Mouse (Mus musculus) common myeloid progenitor, adult 5-6 weeks (primary cell): ENCODE measurements around the gene Chordc1. TPM values are rescaled to one million over a fixed set of nuclear protein-coding genes. Genes with fewer than 3 reads are reported as not detected.

Source experiments
- ATAC-seq: replicated peaks from 2 replicates; pipeline ENCODE4 v1.8.0; 2016; ENCODE audit warnings: low read depth, mild to moderate bottlenecking, moderate TSS enrichment, inconsistent platforms; ENCODE audit not compliant: poor library complexity, severe bottlenecking
- total RNA-seq: library from RNA; stranded (forward); fragments of 200-1000, 187-1606 nt; gene quantifications from 2 replicates; pipeline ENCODE4 v1.2.3, GENCODE M21; 2017

Gene Chordc1
- total RNA-seq, result 98.5 and 106 TPM in 2 replicates

- peak; percentile 96 for ATAC-seq
Measured at GRCm38 (mm10) chr9:18291571-18292429, at the start of gene Chordc1. Gene Chordc1 (plus strand): TSS chr9:18292125.

- ATAC-seq, result no peak
Measured at GRCm38 (mm10) chr9:18275901-18276300, 16.0 kb upstream of the Chordc1 start.

- no peak for ATAC-seq
Measured at GRCm38 (mm10) chr9:18276844-18277243, 15.1 kb upstream of the Chordc1 start.

- ATAC-seq, result peak; percentile 68
Measured at GRCm38 (mm10) chr9:18277497-18277896, 14.4 kb upstream of the Chordc1 start.

GRCm38 (mm10) chr9:18278693-18279092, 13.2 kb upstream of the Chordc1 start:
- 0 out of 2 replicates have a peak, but pooled peaks have one; percentile 39 for ATAC-seq

GRCm38 (mm10) chr9:18292443-18292922, 558 bp downstream of the Chordc1 start:
- peak; percentile 7 for ATAC-seq

GRCm38 (mm10) chr9:18293026-18293781, 1.3 kb downstream of the Chordc1 start:
- peak; percentile 30 for ATAC-seq

GRCm38 (mm10) chr9:18298301-18298700, 6.4 kb downstream of the Chordc1 start:
- no peak for ATAC-seq

- ATAC-seq, result no peak
Measured at GRCm38 (mm10) chr9:18319990-18320389, 28.1 kb downstream of the Chordc1 start.

Other genes with a start within 250 kb of the Chordc1 start
- gene Naalad2, start 110.9 kb downstream of the Chordc1 start, total RNA-seq, result not detected in 2 replicates
- gene Ubtfl1, start 112.3 kb downstream of the Chordc1 start, total RNA-seq, result not detected in 2 replicates
- gene Mbd3l2, start 138.5 kb downstream of the Chordc1 start, total RNA-seq, result not detected in 2 replicates
- 1.5 and 2.1 TPM in 2 replicates for gene Zfp558, start 186.1 kb downstream of the Chordc1 start, total RNA-seq
- not detected in 2 replicates for gene Mbd3l1, start 186.2 kb downstream of the Chordc1 start, total RNA-seq